Mouse (Mus musculus): ENCODE measurements at regions not wholly inside any gene's neighbourhood (a gene's known extent, or its start where the extent isn't known, plus 50 kb on each side); places are given as distances from the start of the nearest gene placed in this dataset.

- Histone ChIP-seq H3K27ac (replicated peaks) (no peak overlapping the region), H3K4me3 (replicated peaks) (no peak overlapping the region), H3K4me1 (no peaks in the 10 kb centered on the region), H3K9ac (no peak overlapping the region), H3K27me3 (no peaks in the 10 kb centered on the region), H3K36me3 (no peaks in the 10 kb centered on the region), H3K4me2 (replicated peaks) (no peak overlapping the region), H3K9me3 (replicated peaks) (no peaks in the 10 kb centered on the region)
- WGBS = 14% methylated on average over 7 of the region's 7 CpGs
- no peak for ATAC-seq (ENCODE audit: insufficient number of reproducible peaks, low FRiP score, low TSS enrichment, low read depth)
Measured at GRCm38 (mm10) chr16:74801296-74801695, 389.7 kb upstream of the Robo2 start.

DNA sequence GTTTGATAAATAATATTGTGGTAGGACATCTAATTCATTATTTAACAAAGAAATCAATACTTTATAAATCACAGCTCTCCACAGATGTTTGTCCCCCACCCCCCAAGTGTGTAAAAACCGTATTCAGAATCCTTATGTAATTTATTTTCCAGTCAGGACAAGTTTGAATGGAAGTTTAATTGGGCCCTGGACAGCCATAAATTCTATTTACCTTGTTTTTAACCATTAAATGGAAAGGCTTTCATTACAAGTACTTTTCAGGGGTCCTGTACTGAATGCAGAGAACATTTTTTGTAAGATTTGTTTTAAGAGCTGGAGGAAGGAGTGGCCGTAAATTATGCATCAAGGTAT lies 384.7 kb upstream of the Robo2 start:
- no peak overlapping the region for H3K27ac ChIP-seq (replicated peaks)
- no peak overlapping the region for H3K4me2 ChIP-seq (replicated peaks)
- H3K36me3 ChIP-seq = no peaks in the 10 kb centered on the region
- H3K4me3 ChIP-seq (replicated peaks) = no peak overlapping the region
- ATAC-seq (ENCODE audit: insufficient number of reproducible peaks, low FRiP score, low TSS enrichment, low read depth) = no peak
- no peaks in the 10 kb centered on the region for H3K4me1 ChIP-seq
- 70% methylated on average over 2 of the region's 2 CpGs for WGBS
- H3K27me3 ChIP-seq = no peaks in the 10 kb centered on the region
- no peak overlapping the region for H3K9ac ChIP-seq
- H3K9me3 ChIP-seq (replicated peaks) = no peaks in the 10 kb centered on the region

DNA sequence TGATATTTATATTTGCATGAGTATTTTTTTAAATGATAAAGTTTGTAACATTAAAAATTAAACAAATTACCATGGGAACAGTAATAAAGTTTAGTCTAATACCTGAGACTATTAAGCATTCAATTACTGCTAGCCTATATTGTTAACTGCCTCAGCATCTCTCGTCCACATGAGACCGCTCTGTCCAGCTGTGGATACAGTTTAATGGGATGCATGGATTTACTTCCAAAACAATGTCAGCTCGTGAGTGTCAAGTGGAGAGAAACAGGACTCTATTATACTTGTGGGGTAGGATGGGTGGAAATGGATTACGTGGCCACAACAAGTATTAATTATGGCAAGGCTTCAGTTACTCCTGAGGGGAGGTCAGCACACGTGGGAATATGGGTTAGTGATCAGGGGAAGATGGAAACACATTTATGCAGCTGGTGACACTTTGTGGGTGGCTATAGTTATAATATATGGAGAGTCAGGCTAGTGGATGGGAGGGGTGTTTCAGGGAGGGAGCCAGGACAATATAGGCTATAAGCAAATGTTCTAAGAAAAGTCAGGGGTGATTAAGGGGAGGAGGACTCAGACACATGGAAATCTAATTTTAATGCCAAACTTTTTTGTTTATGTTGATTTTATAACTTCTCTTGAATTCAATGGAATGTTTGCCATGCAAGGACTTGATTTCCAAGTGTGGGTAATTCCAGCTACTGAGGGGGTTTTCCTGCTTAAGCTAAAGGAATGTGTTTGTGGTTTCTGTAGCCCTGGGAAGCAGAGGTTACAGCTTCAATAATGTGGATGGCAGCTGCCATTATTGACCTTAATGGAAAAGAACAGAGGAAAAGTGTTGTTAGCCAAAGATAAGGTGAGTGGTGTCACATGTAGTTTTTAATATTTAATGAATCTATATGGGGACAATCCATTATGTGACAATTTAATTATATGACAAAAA lies 384.0 kb upstream of the Robo2 start:
- no peaks in the 10 kb centered on the region for H3K9me3 ChIP-seq (replicated peaks)
- H3K4me3 ChIP-seq (replicated peaks) = no peak overlapping the region
- H3K9ac ChIP-seq = no peak overlapping the region
- no peaks in the 10 kb centered on the region for H3K27me3 ChIP-seq
- no peaks in the 10 kb centered on the region for H3K4me1 ChIP-seq
- H3K4me2 ChIP-seq (replicated peaks) = no peak overlapping the region
- H3K27ac ChIP-seq (replicated peaks) = no peak overlapping the region
- H3K36me3 ChIP-seq = no peaks in the 10 kb centered on the region
- no peak for ATAC-seq (ENCODE audit: insufficient number of reproducible peaks, low FRiP score, low TSS enrichment, low read depth)
- WGBS = 49% methylated on average over 5 of the region's 5 CpGs

GRCm38 (mm10) chr16:74785365-74786119 lies 373.9 kb upstream of the Robo2 start:
- 49% methylated on average over 9 of the region's 9 CpGs for WGBS
- Histone ChIP-seq H3K9me3 (replicated peaks) (no peaks in the 10 kb centered on the region), H3K27me3 (no peaks in the 10 kb centered on the region)

DNA sequence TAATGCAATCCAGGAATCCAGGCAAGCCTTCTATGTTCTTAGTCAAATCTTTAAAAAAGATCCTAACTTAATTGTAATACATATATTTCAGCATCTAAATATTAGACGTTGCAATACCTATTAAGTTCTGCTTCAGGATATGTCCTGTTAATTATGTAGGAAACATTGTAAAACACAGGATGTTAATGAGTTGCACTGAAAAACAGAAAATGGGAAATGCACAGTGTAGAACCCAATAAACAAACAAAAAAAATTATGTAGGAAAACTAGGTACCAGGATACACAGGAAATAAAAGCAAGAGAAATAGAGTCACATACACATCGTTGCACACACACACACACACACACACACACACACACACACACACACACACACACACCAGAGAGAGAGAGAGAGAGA lies 368.8 kb upstream of the Robo2 start:
- H3K27ac ChIP-seq (replicated peaks) = no peak overlapping the region
- H3K9ac ChIP-seq = no peak overlapping the region
- no peak overlapping the region for H3K4me3 ChIP-seq (replicated peaks)
- no peaks in the 10 kb centered on the region for H3K9me3 ChIP-seq (replicated peaks)
- no peak for ATAC-seq (ENCODE audit: insufficient number of reproducible peaks, low FRiP score, low TSS enrichment, low read depth)
- H3K36me3 ChIP-seq = no peaks in the 10 kb centered on the region
- 66% methylated on average over 2 of the region's 2 CpGs for WGBS
- no peaks in the 10 kb centered on the region for H3K4me1 ChIP-seq
- no peaks in the 10 kb centered on the region for H3K27me3 ChIP-seq
- H3K4me2 ChIP-seq (replicated peaks) = no peak overlapping the region

More at GRCm38 (mm10) chr16:74785365-74786119, 373.9 kb upstream of the Robo2 start:
- no peak overlapping the region for H3K4me2 ChIP-seq (replicated peaks)
- H3K36me3 ChIP-seq = no peaks in the 10 kb centered on the region
- ATAC-seq (ENCODE audit: insufficient number of reproducible peaks, low FRiP score, low TSS enrichment, low read depth) = no peak
- H3K4me3 ChIP-seq (replicated peaks) = no peak overlapping the region
- H3K9ac ChIP-seq = no peak overlapping the region
- H3K4me1 ChIP-seq = no peaks in the 10 kb centered on the region
- H3K27ac ChIP-seq (replicated peaks) = no peak overlapping the region

DNA sequence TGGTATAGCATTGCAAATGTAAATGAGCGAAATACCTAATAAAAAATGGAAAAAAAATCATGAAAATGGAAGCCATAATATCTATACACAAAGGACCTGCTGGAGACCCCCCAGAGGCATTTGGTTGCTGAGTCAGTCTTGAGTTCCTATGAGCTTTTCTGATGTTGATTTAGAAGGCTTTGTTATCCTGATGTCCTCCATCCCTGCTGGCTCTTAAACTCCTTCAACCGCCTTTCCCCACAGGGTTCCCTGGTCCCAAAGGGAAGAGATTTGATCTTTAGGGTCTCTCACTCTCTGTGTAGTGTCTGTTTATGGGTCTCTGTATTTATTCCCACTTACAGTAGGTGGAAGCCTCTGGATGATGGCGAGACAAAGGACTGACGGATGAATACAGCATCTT lies 356.6 kb upstream of the Robo2 start:
- Histone ChIP-seq H3K4me2 (replicated peaks) (no peak overlapping the region), H3K36me3 (no peaks in the 10 kb centered on the region), H3K4me1 (no peaks in the 10 kb centered on the region), H3K27ac (replicated peaks) (no peak overlapping the region), H3K9ac (no peak overlapping the region), H3K4me3 (replicated peaks) (no peak overlapping the region), H3K9me3 (replicated peaks) (no peaks in the 10 kb centered on the region), H3K27me3 (no peaks in the 10 kb centered on the region)
- no peak for ATAC-seq (ENCODE audit: insufficient number of reproducible peaks, low FRiP score, low TSS enrichment, low read depth)
- WGBS = 91% methylated on average over 4 of the region's 4 CpGs

GRCm38 (mm10) chr16:74756720-74757345 lies 345.2 kb upstream of the Robo2 start:
- WGBS = 67% methylated on average over 6 of the region's 6 CpGs
- no peak for ATAC-seq (ENCODE audit: insufficient number of reproducible peaks, low FRiP score, low TSS enrichment, low read depth)

GRCm38 (mm10) chr16:74750900-74751299 lies 339.3 kb upstream of the Robo2 start:
- Histone ChIP-seq H3K4me2 (replicated peaks) (no peak overlapping the region), H3K27ac (replicated peaks) (no peak overlapping the region), H3K27me3 (no peaks in the 10 kb centered on the region), H3K36me3 (no peaks in the 10 kb centered on the region), H3K4me3 (replicated peaks) (no peak overlapping the region), H3K4me1 (no peaks in the 10 kb centered on the region), H3K9ac (no peak overlapping the region), H3K9me3 (replicated peaks) (no peaks in the 10 kb centered on the region)
- 21% methylated on average over 3 of the region's 3 CpGs for WGBS
- ATAC-seq (ENCODE audit: insufficient number of reproducible peaks, low FRiP score, low TSS enrichment, low read depth) = no peak

More at GRCm38 (mm10) chr16:74756720-74757345, 345.2 kb upstream of the Robo2 start:
- Histone ChIP-seq H3K36me3 (no peaks in the 10 kb centered on the region), H3K4me2 (replicated peaks) (no peak overlapping the region), H3K4me3 (replicated peaks) (no peak overlapping the region), H3K9me3 (replicated peaks) (no peaks in the 10 kb centered on the region), H3K9ac (no peak overlapping the region), H3K27ac (replicated peaks) (no peak overlapping the region), H3K4me1 (no peaks in the 10 kb centered on the region), H3K27me3 (no peaks in the 10 kb centered on the region)

GRCm38 (mm10) chr16:74749006-74749405 lies 337.4 kb upstream of the Robo2 start:
- H3K27me3 ChIP-seq = no peaks in the 10 kb centered on the region
- H3K4me1 ChIP-seq = no peaks in the 10 kb centered on the region
- H3K36me3 ChIP-seq = no peaks in the 10 kb centered on the region
- no peak overlapping the region for H3K4me3 ChIP-seq (replicated peaks)
- no peak for ATAC-seq (ENCODE audit: insufficient number of reproducible peaks, low FRiP score, low TSS enrichment, low read depth)
- no peak overlapping the region for H3K9ac ChIP-seq
- no peaks in the 10 kb centered on the region for H3K9me3 ChIP-seq (replicated peaks)
- H3K27ac ChIP-seq (replicated peaks) = no peak overlapping the region
- H3K4me2 ChIP-seq (replicated peaks) = no peak overlapping the region

- Histone ChIP-seq H3K27ac (replicated peaks) (no peak overlapping the region), H3K27me3 (no peaks in the 10 kb centered on the region), H3K4me2 (replicated peaks) (no peak overlapping the region), H3K36me3 (no peaks in the 10 kb centered on the region), H3K4me3 (replicated peaks) (no peak overlapping the region), H3K9ac (no peak overlapping the region), H3K4me1 (no peaks in the 10 kb centered on the region), H3K9me3 (replicated peaks) (no peaks in the 10 kb centered on the region)
- WGBS = 48% methylated on average over 3 of the region's 3 CpGs
- no peak for ATAC-seq (ENCODE audit: insufficient number of reproducible peaks, low FRiP score, low TSS enrichment, low read depth)
Measured at GRCm38 (mm10) chr16:74743512-74743911, 331.9 kb upstream of the Robo2 start.
